ENCODE assay signal across 8 mouse cellular contexts in genomic region chr4:141752076-141752421, GRCm38 (mm10). TPM values are rescaled to one million over a fixed set of nuclear protein-coding genes. Genes with fewer than 3 reads are reported as not detected.
DNase-seq lines count a peak whose midpoint lies in the region; ATAC-seq lines count a peak whose summit lies in the region.

No protein-coding gene starts in this region.

- DNase-seq in heart, embryonic 10.5 days (ENCODE audit: low spot score): peak; percentile 91
- DNase-seq in heart, postnatal 25 days (ENCODE audit: low spot score): no peak
- peak; percentile 76 for DNase-seq in R1 (ENCODE audit: low read depth, low spot score)
- DNase-seq in urinary bladder, postnatal 36 days (ENCODE audit: low spot score in 2 of 2): no peak
- no peak for DNase-seq in ovary, postnatal 10 days (ENCODE audit: low spot score)
- no peak for DNase-seq in urinary bladder, postnatal 25 days (ENCODE audit: low spot score)

- peaks cover 26% of the 10 kb centered on the region for H3K4me1 ChIP-seq in heart, embryonic 10.5 days
- H3K4me1 ChIP-seq in heart, embryonic 12.5 days (replicated peaks): peaks cover 25% of the 10 kb centered on the region

- intact Hi-C loops in heart, postnatal 25 days (cut with DNase I): no loop called here

- H3K36me3 ChIP-seq in heart, embryonic 10.5 days: no peaks in the 10 kb centered on the region
- no peaks in the 10 kb centered on the region for H3K36me3 ChIP-seq in heart, embryonic 12.5 days

- peak; percentile 88 for ATAC-seq in heart, embryonic 12.5 days (ENCODE audit: insufficient number of reproducible peaks, low FRiP score)
- peak; percentile 35; the same call in 1 of the 2 replicates for ATAC-seq in megakaryocyte, adult 5-6 weeks (ENCODE audit: poor library complexity, severe bottlenecking)

- 5% methylated on average over 4 of the region's 4 CpGs for WGBS in heart, embryonic 10.5 days
- WGBS in heart, embryonic 12.5 days: 7% methylated on average over 4 of the region's 4 CpGs

- H3K9ac ChIP-seq in heart, embryonic 12.5 days: no peak overlapping the region

- H3K27ac ChIP-seq in heart, embryonic 10.5 days: peak overlapping the region; percentile 83
- peak overlapping the region; percentile 51; the same call in 1 of the 2 replicates for H3K27ac ChIP-seq in heart, embryonic 12.5 days (ENCODE audit: poor library complexity, severe bottlenecking)

- no peak overlapping the region for H3K4me2 ChIP-seq in heart, embryonic 12.5 days

- peaks cover 2% of the 10 kb centered on the region; the same call in 1 of the 2 replicates for H3K27me3 ChIP-seq in heart, embryonic 10.5 days (ENCODE audit: insufficient read depth, poor library complexity, severe bottlenecking)
- H3K27me3 ChIP-seq in heart, embryonic 12.5 days (replicated peaks): no peaks in the 10 kb centered on the region

- H3K9me3 ChIP-seq in heart, embryonic 10.5 days: no peaks in the 10 kb centered on the region
- H3K9me3 ChIP-seq in heart, embryonic 12.5 days (replicated peaks): no peaks in the 10 kb centered on the region

- peak overlapping the region; percentile 9; the same call in 1 of the 2 replicates for H3K4me3 ChIP-seq in heart, embryonic 10.5 days
- H3K4me3 ChIP-seq in heart, embryonic 12.5 days: no peak overlapping the region

RNA-seq across cellular contexts. Expression of gene Agmat, which starts 5.6 kb away (rescaled TPM):
- 1.2 and 3.5 TPM in 2 replicates for polyA plus RNA-seq in heart, embryonic 10.5 days (2016; fragmentation: Nextera tagmentation; extraction: Ambion mirVana)
- total RNA-seq in heart, postnatal 25 days (2021): under 1 TPM; 0.36 to 0.56 TPM
- polyA plus RNA-seq in heart, embryonic 12.5 days (2016; fragmentation: Nextera tagmentation; extraction: Ambion mirVana): 0.92 and 1.3 TPM in 2 replicates
- not detected in 2 replicates for total RNA-seq in megakaryocyte, adult 5-6 weeks (2015)
- total RNA-seq in megakaryocyte, adult 5-6 weeks (2017): not detected in 2 replicates

RNA-seq across cellular contexts. Expression of gene Ddi2, which starts 28.8 kb away (rescaled TPM):
- 21.4 and 21.5 TPM in 2 replicates for polyA plus RNA-seq in heart, embryonic 10.5 days (2016; fragmentation: Nextera tagmentation; extraction: Ambion mirVana)
- total RNA-seq in heart, postnatal 25 days (2021): 10 to 100 TPM; 28.4 to 34.4 TPM
- 24.8 and 24.9 TPM in 2 replicates for polyA plus RNA-seq in heart, embryonic 12.5 days (2016; fragmentation: Nextera tagmentation; extraction: Ambion mirVana)
- total RNA-seq in megakaryocyte, adult 5-6 weeks (2015): 25.2 and 29.1 TPM in 2 replicates
- total RNA-seq in megakaryocyte, adult 5-6 weeks (2017): 37.6 and 47.1 TPM in 2 replicates

RNA-seq across cellular contexts. Expression of gene Dnajc16, which starts 38.7 kb away (rescaled TPM):
- polyA plus RNA-seq in heart, embryonic 10.5 days (2016; fragmentation: Nextera tagmentation; extraction: Ambion mirVana): 5.0 and 5.4 TPM in 2 replicates
- total RNA-seq in heart, postnatal 25 days (2021): 10 to 100 TPM; 17.7 to 22.9 TPM
- polyA plus RNA-seq in heart, embryonic 12.5 days (2016; fragmentation: Nextera tagmentation; extraction: Ambion mirVana): 5.0 and 6.1 TPM in 2 replicates
- 4.2 and 5.0 TPM in 2 replicates for total RNA-seq in megakaryocyte, adult 5-6 weeks (2015)
- 5.6 and 6.1 TPM in 2 replicates for total RNA-seq in megakaryocyte, adult 5-6 weeks (2017)

RNA-seq across cellular contexts. Expression of gene Casp9, which starts 41.4 kb away (rescaled TPM):
- 21.4 and 22.5 TPM in 2 replicates for polyA plus RNA-seq in heart, embryonic 10.5 days (2016; fragmentation: Nextera tagmentation; extraction: Ambion mirVana)
- total RNA-seq in heart, postnatal 25 days (2021): 1 to 10 TPM; 7.9 to 8.6 TPM
- 21.1 and 21.6 TPM in 2 replicates for polyA plus RNA-seq in heart, embryonic 12.5 days (2016; fragmentation: Nextera tagmentation; extraction: Ambion mirVana)
- 14.9 and 16.3 TPM in 2 replicates for total RNA-seq in megakaryocyte, adult 5-6 weeks (2015)
- 17.3 and 22.1 TPM in 2 replicates for total RNA-seq in megakaryocyte, adult 5-6 weeks (2017)

Comparison
In these comparisons a context has a peak if more than half of its experiments do, and no peak if none do; other contexts are left out.
1. DNase-seq: peak in heart, embryonic 10.5 days (single experiment) and R1 (single experiment); none in heart, postnatal 25 days (single experiment), urinary bladder, postnatal 36 days (0 of 2), ovary, postnatal 10 days (single experiment) and urinary bladder, postnatal 25 days (single experiment).